In the genomic region with DNA sequence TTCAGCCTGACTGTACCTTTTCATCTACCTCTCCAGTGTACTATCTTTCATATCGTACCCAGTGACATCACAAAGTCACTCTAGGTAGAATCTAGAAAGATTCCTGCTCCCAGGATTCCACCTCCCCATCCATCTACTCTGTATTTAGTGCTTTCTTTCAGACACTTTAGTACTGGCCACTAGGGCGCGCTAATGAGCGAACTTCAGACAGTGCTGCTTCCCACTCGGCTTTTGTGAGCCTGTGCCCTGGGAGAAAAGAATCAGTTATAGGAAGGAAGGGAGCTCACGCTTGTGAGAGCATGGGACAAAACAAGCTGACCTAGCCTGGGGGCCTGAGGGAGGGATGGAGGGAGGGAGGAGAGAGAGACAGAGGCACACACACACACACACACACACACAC, we compare ENCODE assay signal across 10 mouse cellular contexts.
A peak's percentile ranks its signal among the peaks of the same experiment; 100 is the strongest.
DNase-seq lines count a peak whose midpoint lies in the region; ATAC-seq lines count a peak whose summit lies in the region.
"Had no signal": no experiment of that assay in that cellular context is flagged by ENCODE, and none has a peak within 500 bp of the region (broad histone marks: within the 10 kb centered on the region; RNA-seq: fewer than 3 reads in every experiment).

No protein-coding gene starts in this region.

- H3K4me3 ChIP-seq in midbrain, embryonic 11.5 days (ENCODE audit: low read depth, low read length): no peak overlapping the region
- H3K4me3 ChIP-seq in midbrain, embryonic 16.5 days (ENCODE audit: low read depth, low read length): no peak overlapping the region
- H3K4me3 ChIP-seq: liver, embryonic 15.5 days; stomach, embryonic 15.5 days had no signal

- peak; percentile 34 for DNase-seq in adrenal gland, postnatal 25 days
- DNase-seq in adrenal gland, postnatal 4 days (ENCODE audit: low spot score in 2 of 2): no peak
- DNase-seq in midbrain, embryonic 11.5 days (ENCODE audit: low spot score, missing footprints): peak; percentile 92
- DNase-seq in kidney, postnatal 4 days: peak; percentile 71
- DNase-seq in mesoderm, embryonic 11.5 days (ENCODE audit: low read depth, low spot score): peak; percentile 58
- no peak for DNase-seq in urinary bladder, adult 18-20 months (ENCODE audit: low spot score in 2 of 2)

- H3K27me3 ChIP-seq in midbrain, embryonic 11.5 days (ENCODE audit: control insufficient read depth, insufficient read depth, low read length): no peaks in the 10 kb centered on the region
- H3K27me3 ChIP-seq in midbrain, embryonic 16.5 days (ENCODE audit: control insufficient read depth, insufficient read depth, low read depth, low read length): no peaks in the 10 kb centered on the region
- H3K27me3 ChIP-seq: liver, embryonic 15.5 days; stomach, embryonic 15.5 days had no signal

- 0 out of 2 replicates have a peak, but pooled peaks cover 2% of the 10 kb centered on the region for H3K4me1 ChIP-seq in midbrain, embryonic 11.5 days (ENCODE audit: control insufficient read depth, insufficient read depth, low read length)
- no peaks in the 10 kb centered on the region for H3K4me1 ChIP-seq in midbrain, embryonic 16.5 days (ENCODE audit: control insufficient read depth, insufficient read depth, low read length)
- H3K4me1 ChIP-seq: liver, embryonic 15.5 days; stomach, embryonic 15.5 days had no signal

- H3K9ac ChIP-seq in midbrain, embryonic 11.5 days (ENCODE audit: low read length): no peak overlapping the region
- H3K9ac ChIP-seq in midbrain, embryonic 16.5 days (ENCODE audit: low read depth, low read length): no peak overlapping the region
- H3K9ac ChIP-seq: liver, embryonic 15.5 days; stomach, embryonic 15.5 days had no signal

- peak; percentile 42; the same call in 1 of the 2 replicates for ATAC-seq in midbrain, embryonic 11.5 days (ENCODE audit: low FRiP score)
- no peak for ATAC-seq in midbrain, embryonic 16.5 days
- ATAC-seq in common myeloid progenitor, adult 5-6 weeks (replicated peaks; ENCODE audit: low read depth, poor library complexity, severe bottlenecking): peak; percentile 68; the same call in 1 of the 2 replicates

- no peak overlapping the region for H3K4me2 ChIP-seq in midbrain, embryonic 11.5 days
- H3K4me2 ChIP-seq in midbrain, embryonic 16.5 days (ENCODE audit: low read length): no peak overlapping the region
- H3K4me2 ChIP-seq: liver, embryonic 15.5 days; stomach, embryonic 15.5 days had no signal

- no peak overlapping the region for H3K27ac ChIP-seq in midbrain, embryonic 11.5 days (ENCODE audit: low read depth, low read length)
- no peak overlapping the region for H3K27ac ChIP-seq in midbrain, embryonic 16.5 days (ENCODE audit: low read length)
- H3K27ac ChIP-seq: liver, embryonic 15.5 days; stomach, embryonic 15.5 days had no signal

- 13% methylated on average over 6 of the region's 6 CpGs for WGBS in midbrain, embryonic 11.5 days
- 17% methylated on average over 6 of the region's 6 CpGs for WGBS in midbrain, embryonic 16.5 days

- no peaks in the 10 kb centered on the region for H3K36me3 ChIP-seq in midbrain, embryonic 11.5 days (ENCODE audit: control insufficient read depth, insufficient read depth, low read length)
- H3K36me3 ChIP-seq in midbrain, embryonic 16.5 days (ENCODE audit: control insufficient read depth, insufficient read depth, low read length): no peaks in the 10 kb centered on the region
- H3K36me3 ChIP-seq: stomach, embryonic 15.5 days had no signal

- no peaks in the 10 kb centered on the region for H3K9me3 ChIP-seq in midbrain, embryonic 11.5 days (ENCODE audit: control insufficient read depth, low read length)
- H3K9me3 ChIP-seq in midbrain, embryonic 16.5 days (replicated peaks; ENCODE audit: control insufficient read depth, low read length, poor library complexity, severe bottlenecking): no peaks in the 10 kb centered on the region
- H3K9me3 ChIP-seq: liver, embryonic 15.5 days; stomach, embryonic 15.5 days had no signal

Comparison
In these comparisons a context has a peak if more than half of its experiments do, and no peak if none do; other contexts are left out.
1. DNase-seq: peak in adrenal gland, postnatal 25 days (single experiment), midbrain, embryonic 11.5 days (single experiment), kidney, postnatal 4 days (2 of 2) and mesoderm, embryonic 11.5 days (single experiment); none in adrenal gland, postnatal 4 days (0 of 2) and urinary bladder, adult 18-20 months (0 of 2).